Mouse (Mus musculus): ENCODE data around the gene Nedd4.

DNA sequence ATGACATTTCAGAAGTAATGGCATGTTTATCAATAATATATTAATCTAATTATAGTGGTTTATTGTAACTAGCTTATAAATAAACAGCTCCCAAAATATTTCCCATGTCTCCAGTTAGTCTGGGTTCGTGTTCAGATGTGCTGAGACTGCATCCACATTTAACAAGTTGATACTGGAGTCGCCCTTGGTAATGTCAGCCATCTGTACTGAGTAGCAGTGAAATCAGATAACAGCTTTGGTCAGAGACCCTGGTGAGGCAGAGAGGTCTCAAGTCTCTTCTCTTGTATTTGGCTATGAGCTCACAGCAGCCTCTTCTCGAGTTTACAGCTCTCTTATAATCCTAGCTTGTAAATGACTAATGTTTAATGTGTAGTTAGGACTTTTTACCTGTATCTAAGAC is 34.4 kb downstream of the Nedd4 start:
- TF ChIP-seq CTCF (IDR thresholded peaks at IDR 0.05; ENCODE audit: extremely low read depth, insufficient read depth, low read length) = no peak
- no peak for TF ChIP-seq POLR2A (IDR thresholded peaks at IDR 0.05; ENCODE audit: extremely low read depth, insufficient read depth, low read length)
